Mouse (Mus musculus) Muller cell, postnatal 12 days (primary cell): ENCODE results near the gene Cd320.
"Not testable (repeated sequence)": the region's sequence is repeated elsewhere in the genome, so short reads cannot be mapped to it uniquely, and the experiment has no call there.

Experiments used
- DNase-seq: peaks from one replicate; pipeline ENCODE4 v3.0.0-alpha.2; 2015; ENCODE audit errors: inconsistent ontology term

The Cd320 gene

GRCm38 (mm10) chr17:33898193-33898592 is 55.3 kb downstream of the Cd320 start:
- not testable (repeated sequence) for DNase-seq
